Mouse (Mus musculus) myocyte (in vitro differentiated cells): ENCODE results near the gene Wnt9a. TPM values are rescaled to one million over a fixed set of nuclear protein-coding genes. Genes with fewer than 3 reads are reported as not detected.
A peak's percentile ranks its signal among the peaks of the same experiment; 100 is the strongest.

Experiments
- H3K27me3 ChIP-seq: one replicate; pipeline ENCODE4 v1.6.1; 2011; ENCODE audit not compliant: control insufficient read depth, insufficient read depth, insufficient read length
- H3K36me3 ChIP-seq: one replicate; pipeline ENCODE4 v1.6.1; 2011; ENCODE audit not compliant: control insufficient read depth, insufficient read depth
- H3K4me2 ChIP-seq: one replicate; pipeline ENCODE4 v1.6.1; 2011; ENCODE audit warnings: low read depth, control low read depth
- H3K4me3 ChIP-seq: one replicate; pipeline ENCODE4 v1.5.1; 2011; ENCODE audit warnings: mild to moderate bottlenecking, control low read depth, moderate library complexity
- H3K79me2 ChIP-seq: one replicate; pipeline ENCODE4 v1.6.1; 2011; ENCODE audit not compliant: control insufficient read depth, insufficient read depth
- H3ac ChIP-seq: one replicate; pipeline ENCODE4 v1.6.1; 2011; ENCODE audit not compliant: control insufficient read depth, insufficient read length
- CEBPB ChIP-seq: IDR thresholded peaks from 2 replicates; pipeline ENCODE4 v1.6.1; 2011; ENCODE audit warnings: mild to moderate bottlenecking, moderate library complexity; ENCODE audit not compliant: poor library complexity, insufficient read depth, severe bottlenecking
- E2F4 ChIP-seq: IDR thresholded peaks from one replicate; pipeline ENCODE4 v1.6.1; 2011; ENCODE audit warnings: mild to moderate bottlenecking, control low read depth, moderate library complexity; ENCODE audit not compliant: insufficient read depth
- MAX ChIP-seq: IDR thresholded peaks from one replicate; pipeline ENCODE4 v1.6.1; 2011; ENCODE audit warnings: low read depth, mild to moderate bottlenecking, control low read depth
- MYOD1 ChIP-seq, 3 experiments: IDR thresholded peaks; one replicate each; pipeline ENCODE4 v1.6.1; 2011; ENCODE audit warnings: control low read depth in 2 of 3, low read depth in 2 of 3, mild to moderate bottlenecking in 2 of 3, moderate library complexity in 1 of 3; ENCODE audit not compliant: insufficient read length in 2 of 3, control insufficient read depth in 1 of 3
- MYOG ChIP-seq, 3 experiments: IDR thresholded peaks; one replicate each; pipeline ENCODE4 v1.6.1; 2011; ENCODE audit warnings: control low read depth in 2 of 3, low read depth in 2 of 3, mild to moderate bottlenecking in 2 of 3; ENCODE audit not compliant: insufficient read length in 2 of 3, control insufficient read depth in 1 of 3, insufficient read depth in 1 of 3
- POLR2A ChIP-seq: IDR thresholded peaks from one replicate; pipeline ENCODE4 v1.6.1; 2011; ENCODE audit warnings: low read depth, mild to moderate bottlenecking, control low read depth, moderate library complexity; ENCODE audit not compliant: insufficient read length
- POLR2AphosphoS2 ChIP-seq: IDR thresholded peaks from one replicate; pipeline ENCODE4 v1.6.1; 2011; ENCODE audit warnings: low read depth, control low read depth; ENCODE audit not compliant: insufficient read length
- REST ChIP-seq: IDR thresholded peaks from one replicate; pipeline ENCODE4 v1.6.1; 2011; ENCODE audit warnings: mild to moderate bottlenecking, control low read depth, moderate library complexity; ENCODE audit not compliant: insufficient read depth, insufficient read length
- SRF ChIP-seq: IDR thresholded peaks from one replicate; pipeline ENCODE4 v1.6.1; 2011; ENCODE audit warnings: low read depth; ENCODE audit not compliant: control insufficient read depth, insufficient read length
- TCF12 ChIP-seq: IDR thresholded peaks from one replicate; pipeline ENCODE4 v1.6.1; 2011; ENCODE audit warnings: mild to moderate bottlenecking, control low read depth; ENCODE audit not compliant: poor library complexity, insufficient read depth, severe bottlenecking
- TCF3 ChIP-seq: IDR thresholded peaks from one replicate; pipeline ENCODE4 v1.6.1; 2011; ENCODE audit warnings: low read depth, control low read depth; ENCODE audit not compliant: insufficient read length
- USF1 ChIP-seq: IDR thresholded peaks from one replicate; pipeline ENCODE4 v1.6.1; 2011; ENCODE audit warnings: low read depth, mild to moderate bottlenecking, control low read depth, moderate library complexity
- polyA plus RNA-seq: library from polyadenylated mRNA; unstranded; fragments of >200 nt; fragmentation: generic; extraction: Trizol; gene quantifications from one replicate; pipeline ENCODE4 v1.2.1, GENCODE M21; 2012; ENCODE audit warnings: missing spikeins

The Wnt9a gene
- polyA plus RNA-seq, result 11.6 TPM

GRCm38 (mm10) chr11:59306461-59307421, at the start of gene Wnt9a:
Wnt9a (plus strand) TSS chr11:59306928.
- TF ChIP-seq TCF12, result no peak
- TF ChIP-seq USF1, result no peak
- no peak for TF ChIP-seq REST
- TF ChIP-seq POLR2A, result peak; percentile 96
- TF ChIP-seq MYOD1 (IDR thresholded peaks at IDR 0.05; ENCODE audit: control insufficient read depth in 1 of 3, insufficient read length in 2 of 3, low read depth in 2 of 3), result peak in 1 of 3 experiments; percentile 34
- no peak for TF ChIP-seq SRF
- TF ChIP-seq TCF3, result peak; percentile 2
- peak; percentile 79 for TF ChIP-seq POLR2AphosphoS2
- no peak for TF ChIP-seq CEBPB
- peak in 2 of 3 experiments; percentile 33 to 37 for TF ChIP-seq MYOG (IDR thresholded peaks at IDR 0.05; ENCODE audit: control insufficient read depth in 1 of 3, insufficient read depth in 1 of 3, insufficient read length in 2 of 3, low read depth in 2 of 3)
- no peak for TF ChIP-seq E2F4
- no peak for TF ChIP-seq MAX
- Histone ChIP-seq H3K4me3 (peak within 1 kb of the TSS; percentile 36), H3K27me3 (no peaks in the 10 kb centered on the region)

GRCm38 (mm10) chr11:59259647-59260046, 47.1 kb upstream of the Wnt9a start:
- Histone ChIP-seq H3K79me2 (no peaks in the 10 kb centered on the region), H3K4me2 (no peak overlapping the region), H3K27me3 (peaks cover 70% of the 10 kb centered on the region), H3ac (no peak overlapping the region), H3K4me3 (no peak overlapping the region), H3K36me3 (no peaks in the 10 kb centered on the region)
- no peak for TF ChIP-seq CEBPB
- TF ChIP-seq POLR2A, result no peak
- no peak for TF ChIP-seq MYOD1 (IDR thresholded peaks at IDR 0.05; ENCODE audit: control insufficient read depth in 1 of 3, insufficient read length in 2 of 3, low read depth in 2 of 3)

More at GRCm38 (mm10) chr11:59306461-59307421, at the start of gene Wnt9a:
- Histone ChIP-seq H3ac (peak within 1 kb of the TSS; percentile 67), H3K36me3 (no peaks in the 10 kb centered on the region), H3K79me2 (no peaks in the 10 kb centered on the region), H3K4me2 (peak within 1 kb of the TSS; percentile 95)

- no peak overlapping the region for H3K4me3 ChIP-seq
- TF ChIP-seq USF1 (no peak), POLR2A (no peak), POLR2AphosphoS2 (no peak), CEBPB (no peak), E2F4 (no peak), MYOD1 (IDR thresholded peaks at IDR 0.05; ENCODE audit: control insufficient read depth in 1 of 3, insufficient read length in 2 of 3, low read depth in 2 of 3) (no peak), MAX (no peak), REST (no peak)
- H3K36me3 ChIP-seq, result no peaks in the 10 kb centered on the region
- H3K4me2 ChIP-seq, result no peak overlapping the region
- peaks cover 80% of the 10 kb centered on the region for H3K27me3 ChIP-seq
- H3K79me2 ChIP-seq, result no peaks in the 10 kb centered on the region
- no peak overlapping the region for H3ac ChIP-seq
These were observed 45.8 kb upstream of the Wnt9a start for GRCm38 (mm10) chr11:59260706-59261493.

- no peak overlapping the region for H3K4me3 ChIP-seq
- TF ChIP-seq POLR2A (no peak), CEBPB (no peak), MYOD1 (IDR thresholded peaks at IDR 0.05; ENCODE audit: control insufficient read depth in 1 of 3, insufficient read length in 2 of 3, low read depth in 2 of 3) (no peak), REST (no peak), MAX (no peak), E2F4 (no peak), TCF3 (no peak), MYOG (IDR thresholded peaks at IDR 0.05; ENCODE audit: control insufficient read depth in 1 of 3, insufficient read depth in 1 of 3, insufficient read length in 2 of 3, low read depth in 2 of 3) (no peak), TCF12 (no peak), POLR2AphosphoS2 (no peak), SRF (no peak), USF1 (no peak)
- peaks cover 80% of the 10 kb centered on the region for H3K27me3 ChIP-seq
These were observed 44.4 kb upstream of the Wnt9a start for GRCm38 (mm10) chr11:59262308-59262707.

More at GRCm38 (mm10) chr11:59262308-59262707, 44.4 kb upstream of the Wnt9a start:
- Histone ChIP-seq H3K36me3 (no peaks in the 10 kb centered on the region), H3K4me2 (no peak overlapping the region), H3K79me2 (no peaks in the 10 kb centered on the region), H3ac (no peak overlapping the region)
